Mouse (Mus musculus): Measurements from ENCODE around the gene Krt16. TPM values are rescaled to one million over a fixed set of nuclear protein-coding genes. Genes with fewer than 3 reads are reported as not detected.
"Not testable (repeated sequence)": the region's sequence is repeated elsewhere in the genome, so short reads cannot be mapped to it uniquely, and the experiment has no call there.

Gene Krt16
- total and polyA plus RNA-seq, 2 experiments from 2014 or later = not detected

GRCm38 (mm10) chr11:100259079-100259478, 10.4 kb upstream of the Krt16 start:
- no peak for DNase-seq (ENCODE audit: low spot score)
- H3K4me3 ChIP-seq (ENCODE audit: low read length) = no peak overlapping the region
- 93% methylated on average over 9 of the region's 9 CpGs for WGBS
- H3K36me3 ChIP-seq (ENCODE audit: insufficient read depth, low read length) = no peaks in the 10 kb centered on the region
- no peaks in the 10 kb centered on the region for H3K4me1 ChIP-seq (ENCODE audit: insufficient read depth, low read length)
- no peak overlapping the region for H3K4me2 ChIP-seq (ENCODE audit: low read depth, low read length)
- no peak for TF ChIP-seq CTCF (IDR thresholded peaks at IDR 0.05; ENCODE audit: low read depth)
- no peaks in the 10 kb centered on the region for H3K9me3 ChIP-seq (ENCODE audit: low read length)
- H3K9ac ChIP-seq (replicated peaks; ENCODE audit: low read length) = no peak overlapping the region
- no peaks in the 10 kb centered on the region for H3K27me3 ChIP-seq (ENCODE audit: insufficient read depth, low read length)
- no peak for ATAC-seq
- H3K27ac ChIP-seq = no peak overlapping the region

- Histone ChIP-seq H3K4me2 (ENCODE audit: low read depth, low read length) (no peak overlapping the region), H3K27ac (no peak overlapping the region), H3K36me3 (ENCODE audit: insufficient read depth, low read length) (no peaks in the 10 kb centered on the region), H3K9me3 (ENCODE audit: low read length) (no peaks in the 10 kb centered on the region), H3K4me1 (ENCODE audit: insufficient read depth, low read length) (no peaks in the 10 kb centered on the region), H3K4me3 (ENCODE audit: low read length) (no peak overlapping the region), H3K9ac (replicated peaks; ENCODE audit: low read length) (no peak overlapping the region), H3K27me3 (ENCODE audit: insufficient read depth, low read length) (no peaks in the 10 kb centered on the region)
- TF ChIP-seq CTCF (IDR thresholded peaks at IDR 0.05; ENCODE audit: low read depth) = no peak
- WGBS = 89% methylated on average over 1 of the region's 1 CpGs
- ATAC-seq (no peak), DNase-seq (ENCODE audit: low spot score) (no peak)
These were observed 9.3 kb upstream of the Krt16 start for GRCm38 (mm10) chr11:100257967-100258366.

DNA sequence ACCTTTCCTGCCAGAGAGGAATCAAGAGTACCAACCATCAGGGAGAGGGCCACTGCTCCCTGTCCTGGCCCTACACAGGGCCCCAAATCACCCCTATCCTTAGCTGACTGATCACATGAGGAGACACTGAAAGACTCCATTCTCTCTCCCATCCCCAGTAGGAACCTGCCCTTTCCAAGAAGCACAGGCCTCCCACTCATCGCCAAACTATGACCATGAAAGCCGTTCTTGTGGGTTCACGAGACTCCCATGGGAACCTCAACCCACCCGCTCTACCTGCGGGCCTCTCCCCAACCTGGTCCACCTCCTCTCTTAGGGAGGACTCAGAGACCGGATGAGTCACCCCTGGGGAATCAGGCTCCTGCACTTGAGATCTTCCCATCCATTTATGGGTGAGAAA, 6.8 kb upstream of the Krt16 start:
- H3K4me2 ChIP-seq (ENCODE audit: low read depth, low read length) = no peak overlapping the region
- 96% methylated on average over 6 of the region's 6 CpGs for WGBS
- H3K27ac ChIP-seq = no peak overlapping the region
- H3K4me1 ChIP-seq (ENCODE audit: insufficient read depth, low read length) = no peaks in the 10 kb centered on the region
- no peaks in the 10 kb centered on the region for H3K36me3 ChIP-seq (ENCODE audit: insufficient read depth, low read length)
- H3K4me3 ChIP-seq (ENCODE audit: low read length) = no peak overlapping the region
- no peaks in the 10 kb centered on the region for H3K27me3 ChIP-seq (ENCODE audit: insufficient read depth, low read length)
- no peak for TF ChIP-seq CTCF (IDR thresholded peaks at IDR 0.05; ENCODE audit: low read depth)
- H3K9ac ChIP-seq (replicated peaks; ENCODE audit: low read length) = no peak overlapping the region
- DNase-seq (ENCODE audit: low spot score) (no peak), ATAC-seq (no peak)
- no peaks in the 10 kb centered on the region for H3K9me3 ChIP-seq (ENCODE audit: low read length)

DNA sequence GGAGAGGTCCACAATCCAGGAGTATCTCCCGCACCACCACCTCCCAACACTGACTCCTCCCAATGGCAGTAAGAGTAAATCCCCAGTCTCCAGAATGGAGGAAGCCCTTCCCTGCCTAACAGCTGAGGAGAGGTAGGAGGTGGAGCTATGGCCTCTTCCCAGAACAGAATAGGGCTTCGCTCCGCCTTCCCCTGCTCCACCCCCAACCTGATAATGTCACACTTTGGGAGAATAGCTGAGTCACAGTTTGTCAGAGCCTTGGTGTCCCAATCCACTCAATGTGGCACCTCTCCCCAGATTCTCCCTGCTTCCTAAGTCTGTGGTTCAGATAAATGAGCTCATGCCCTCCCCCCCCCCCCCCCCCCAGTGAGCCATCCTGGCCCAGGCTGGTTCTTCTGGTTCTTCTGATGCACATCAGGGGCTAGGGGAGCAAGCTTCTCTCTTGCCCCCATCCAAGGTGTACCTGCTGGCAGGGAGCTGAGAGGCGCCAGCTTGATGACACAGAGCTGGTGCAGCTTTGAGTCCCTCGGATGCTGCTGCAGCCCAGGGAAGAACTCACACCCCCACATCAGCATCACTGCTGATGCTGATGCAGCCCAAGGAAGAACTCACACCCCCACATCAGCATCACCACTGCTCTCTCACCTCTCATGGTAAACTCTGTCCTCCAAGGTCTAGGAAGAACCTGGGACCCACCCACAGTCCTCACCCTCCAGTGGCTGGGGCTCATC, 5.8 kb upstream of the Krt16 start:
- H3K4me3 ChIP-seq (ENCODE audit: low read length) = no peak overlapping the region
- no peak overlapping the region for H3K4me2 ChIP-seq (ENCODE audit: low read depth, low read length)
- no peaks in the 10 kb centered on the region for H3K9me3 ChIP-seq (ENCODE audit: low read length)
- no peaks in the 10 kb centered on the region for H3K27me3 ChIP-seq (ENCODE audit: insufficient read depth, low read length)
- H3K27ac ChIP-seq = no peak overlapping the region
- no peaks in the 10 kb centered on the region for H3K4me1 ChIP-seq (ENCODE audit: insufficient read depth, low read length)
- H3K9ac ChIP-seq (replicated peaks; ENCODE audit: low read length) = no peak overlapping the region
- no peak for TF ChIP-seq CTCF (IDR thresholded peaks at IDR 0.05; ENCODE audit: low read depth)
- H3K36me3 ChIP-seq (ENCODE audit: insufficient read depth, low read length) = no peaks in the 10 kb centered on the region
- ATAC-seq (no peak), DNase-seq (ENCODE audit: low spot score) (no peak)
- 76% methylated on average over 5 of the region's 5 CpGs for WGBS

DNA sequence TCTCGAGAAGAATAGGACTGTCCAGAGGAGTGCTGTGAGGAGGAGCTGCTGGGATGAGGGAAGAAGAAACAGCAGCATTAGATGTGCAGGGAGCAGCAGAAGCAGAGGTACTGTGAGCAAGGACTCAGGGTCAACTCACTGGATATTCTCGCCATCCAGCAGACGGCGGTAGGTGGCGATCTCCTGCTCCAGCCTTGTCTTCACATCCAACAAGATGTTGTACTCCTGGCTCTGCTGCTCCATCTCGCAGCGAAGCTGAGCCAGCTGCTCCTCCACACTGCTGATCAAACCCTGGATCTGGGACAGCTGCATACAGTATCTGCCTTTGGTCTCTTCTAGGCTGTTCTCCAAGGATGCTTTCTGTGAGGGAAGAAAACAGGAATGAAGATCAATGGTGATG, 2.2 kb downstream of the Krt16 start:
- not testable (repeated sequence) for DNase-seq (ENCODE audit: low spot score); H3K27me3 ChIP-seq (ENCODE audit: insufficient read depth, low read length); H3K4me3 ChIP-seq (ENCODE audit: low read length); H3K36me3 ChIP-seq (ENCODE audit: insufficient read depth, low read length); H3K9ac ChIP-seq (replicated peaks; ENCODE audit: low read length); H3K4me1 ChIP-seq (ENCODE audit: insufficient read depth, low read length); H3K27ac ChIP-seq; H3K4me2 ChIP-seq (ENCODE audit: low read depth, low read length); ATAC-seq; H3K9me3 ChIP-seq (ENCODE audit: low read length)
- 73% methylated on average over 7 of the region's 7 CpGs for whole genome bisulfite sequencing

DNA sequence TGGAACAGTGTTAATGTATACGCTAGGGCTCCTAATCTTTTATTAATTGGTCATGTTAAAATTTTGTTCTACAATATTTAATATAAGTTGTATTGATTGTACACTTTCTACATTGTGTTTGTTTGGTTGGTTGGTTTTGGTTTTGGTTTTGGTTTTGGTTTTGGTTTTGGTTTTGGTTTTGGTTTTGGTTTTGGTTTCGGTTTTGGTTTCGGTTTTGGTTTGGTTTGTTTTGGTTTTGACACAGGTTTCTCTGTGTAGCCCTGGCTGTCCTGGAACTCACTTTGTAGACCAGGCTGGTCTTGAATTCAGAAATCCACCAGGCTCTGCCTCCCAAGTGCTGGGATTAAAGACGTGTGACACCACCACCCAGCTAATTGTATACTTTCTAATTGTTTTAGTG, 8.4 kb downstream of the Krt16 start:
- H3K27me3 ChIP-seq (ENCODE audit: insufficient read depth, low read length); H3K36me3 ChIP-seq (ENCODE audit: insufficient read depth, low read length); H3K4me3 ChIP-seq (ENCODE audit: low read length); H3K9ac ChIP-seq (replicated peaks; ENCODE audit: low read length); DNase-seq (ENCODE audit: low spot score); H3K4me1 ChIP-seq (ENCODE audit: insufficient read depth, low read length); H3K9me3 ChIP-seq (ENCODE audit: low read length); ATAC-seq; H3K27ac ChIP-seq; H3K4me2 ChIP-seq (ENCODE audit: low read depth, low read length): not testable (repeated sequence)
- WGBS = 91% methylated on average over 4 of the region's 4 CpGs

- ATAC-seq = no peak
These were observed 27.0 kb downstream of the Krt16 start for GRCm38 (mm10) chr11:100221741-100222140.

More at GRCm38 (mm10) chr11:100221741-100222140, 27.0 kb downstream of the Krt16 start:
- H3K27me3 ChIP-seq (ENCODE audit: insufficient read depth, low read length) = no peaks in the 10 kb centered on the region
- H3K4me3 ChIP-seq (ENCODE audit: low read length) = no peak overlapping the region
- peaks cover 6% of the 10 kb centered on the region; the same call in 1 of the 2 replicates for H3K9me3 ChIP-seq (ENCODE audit: low read length)
- H3K4me2 ChIP-seq (ENCODE audit: low read depth, low read length) = no peak overlapping the region
- H3K27ac ChIP-seq = no peak overlapping the region
- DNase-seq (ENCODE audit: low spot score) = no peak
- TF ChIP-seq CTCF (IDR thresholded peaks at IDR 0.05; ENCODE audit: low read depth) = no peak
- H3K36me3 ChIP-seq (ENCODE audit: insufficient read depth, low read length) = no peaks in the 10 kb centered on the region
- WGBS = 65% methylated on average over 8 of the region's 8 CpGs
- no peaks in the 10 kb centered on the region for H3K4me1 ChIP-seq (ENCODE audit: insufficient read depth, low read length)
- H3K9ac ChIP-seq (replicated peaks; ENCODE audit: low read length) = no peak overlapping the region
